Mouse (Mus musculus) G1E (cell line): ENCODE measurements around the gene Ubr1. TPM values are rescaled to one million over a fixed set of nuclear protein-coding genes. Genes with fewer than 3 reads are reported as not detected.
"Not testable (repeated sequence)": the region's sequence is repeated elsewhere in the genome, so short reads cannot be mapped to it uniquely, and the experiment has no call there.

ENCODE experiments used
- ATAC-seq: 2 replicates; pipeline ENCODE4 v1.8.0; 2016; ENCODE audit warnings: mild to moderate bottlenecking; ENCODE audit not compliant: insufficient number of reproducible peaks, poor library complexity, low FRiP score, severe bottlenecking; ENCODE audit errors: extremely low read depth
- DNase-seq: peaks from one replicate; pipeline ENCODE4 v3.0.0; 2012; ENCODE audit warnings: low spot score
- H3K27me3 ChIP-seq: 2 replicates; pipeline ENCODE4 v1.6.1; 2012; ENCODE audit warnings: mild to moderate bottlenecking, low read length, inconsistent platforms; ENCODE audit not compliant: insufficient read depth
- H3K36me3 ChIP-seq: replicated peaks from 2 replicates; pipeline ENCODE3; 2012; ENCODE audit warnings: mild to moderate bottlenecking, inconsistent platforms
- H3K4me1 ChIP-seq: 2 replicates; pipeline ENCODE4 v1.6.1; 2012; ENCODE audit warnings: low read depth, low read length, inconsistent platforms, mixed read lengths; ENCODE audit not compliant: insufficient read depth
- H3K4me3 ChIP-seq: 2 replicates; pipeline ENCODE4 v1.5.1; 2012; ENCODE audit warnings: low read depth, mild to moderate bottlenecking, inconsistent platforms, low read length, moderate library complexity, mixed read lengths
- H3K9me3 ChIP-seq: replicated peaks from 2 replicates; pipeline ENCODE4 v1.6.1; 2012; ENCODE audit warnings: inconsistent platforms
- CTCF ChIP-seq: IDR thresholded peaks from 2 replicates; pipeline ENCODE4 v1.5.1; 2012; ENCODE audit warnings: low read depth, low read length, inconsistent platforms, mixed read lengths
- GATA1 ChIP-seq: IDR thresholded peaks from 2 replicates; pipeline ENCODE4 v1.6.1; 2012; ENCODE audit warnings: borderline replicate concordance, low read length, inconsistent platforms, mixed read lengths
- GATA2 ChIP-seq: IDR thresholded peaks from 2 replicates; pipeline ENCODE4 v1.6.1; 2012; ENCODE audit warnings: low read depth, low read length, inconsistent platforms, borderline replicate concordance
- POLR2AphosphoS5 ChIP-seq: IDR thresholded peaks from 2 replicates; pipeline ENCODE4 v1.6.1; 2012; ENCODE audit warnings: low read depth, low read length, inconsistent platforms; ENCODE audit not compliant: insufficient replicate concordance
- TAL1 ChIP-seq: conservative IDR thresholded peaks from 2 replicates; pipeline ENCODE4 v1.6.1; 2012; ENCODE audit warnings: low read depth, low read length, inconsistent platforms, mixed read lengths
- polyA plus RNA-seq: library from polyadenylated mRNA; stranded (reverse); fragments of >175 nt; gene quantifications from 2 replicates; pipeline ENCODE4 v1.2.3, GENCODE M21; 2012
- total RNA-seq, 2 experiments: library from RNA; stranded (forward) in 1 of 2; stranded (reverse) in 1 of 2; fragments of 200-1000 nt in 1 of 2; fragments of >200 nt in 1 of 2; fragmentation: Nextera tagmentation in 1 of 2; gene quantifications; 2 replicates each; pipeline ENCODE4 v1.2.3; 2014 to 2017

The Ubr1 gene
- total and polyA plus RNA-seq, 3 experiments = 26.5 to 49.4 (median 33.2) TPM

- peaks cover 15% of the 10 kb centered on the region for H3K4me1 ChIP-seq
- no peaks in the 10 kb centered on the region for H3K27me3 ChIP-seq
- TF ChIP-seq GATA1 (no peak), CTCF (no peak), POLR2AphosphoS5 (no peak), TAL1 (no peak), GATA2 (no peak)
- peak; percentile 11 for DNase-seq
- no peaks in the 10 kb centered on the region for H3K9me3 ChIP-seq
- peak overlapping the region; percentile 87 for H3K4me3 ChIP-seq
- no peak for ATAC-seq
- peaks cover 49% of the 10 kb centered on the region for H3K36me3 ChIP-seq
Observed at GRCm38 (mm10) chr2:121008664-121009007, 38.1 kb upstream of the Ubr1 start.

DNA sequence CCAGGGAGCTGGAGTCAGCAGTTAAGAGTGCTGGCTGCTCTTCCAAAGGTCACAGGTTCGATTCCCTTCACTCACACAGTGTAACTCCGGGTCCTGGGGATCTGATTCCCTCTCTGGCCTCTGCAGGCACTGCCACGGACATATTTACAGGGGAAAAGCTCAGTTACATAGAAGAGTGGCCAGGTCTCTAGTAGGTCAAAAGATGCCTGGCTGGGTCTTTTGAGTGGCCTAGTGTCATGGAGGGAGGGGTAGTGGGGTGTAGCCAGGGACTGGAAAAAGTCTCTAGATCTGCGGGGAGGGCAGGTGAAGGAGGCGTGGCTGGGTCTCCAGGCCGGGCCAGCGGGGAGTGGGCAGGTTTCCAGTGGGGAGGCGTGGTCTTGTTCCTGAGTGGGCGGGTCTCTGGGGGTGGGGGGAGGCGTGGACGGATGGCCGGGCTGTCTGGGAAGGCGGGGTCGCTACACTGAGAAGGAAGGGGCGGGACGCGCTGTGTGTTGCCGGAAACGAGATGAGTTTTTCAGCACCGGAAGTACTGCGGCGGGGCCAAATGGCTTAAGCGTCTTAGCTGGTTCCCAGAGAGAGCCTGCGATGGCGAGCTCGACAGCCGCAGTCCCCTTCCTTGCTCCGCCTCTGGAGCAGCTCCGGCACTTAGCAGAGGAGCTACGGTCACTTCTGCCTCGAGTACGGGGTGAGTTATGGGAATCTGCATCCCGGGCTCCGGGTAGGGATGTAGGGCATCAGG, 37.6 kb upstream of the Ubr1 start, which contains the start of gene Ccndbp1:
Ccndbp1 (plus strand) TSS at position 479 of the 739 bp plus-strand sequence.
- DNase-seq = peak; percentile 79
- Histone ChIP-seq H3K4me3 (peak within 1 kb of the TSS; percentile 87), H3K9me3 (no peaks in the 10 kb centered on the region), H3K4me1 (peaks cover 15% of the 10 kb centered on the region), H3K27me3 (no peaks in the 10 kb centered on the region), H3K36me3 (peaks cover 52% of the 10 kb centered on the region)
- ATAC-seq = peak; percentile 93
- TF ChIP-seq GATA1 (no peak), POLR2AphosphoS5 (no peak), TAL1 (no peak), CTCF (no peak), GATA2 (no peak)

DNA sequence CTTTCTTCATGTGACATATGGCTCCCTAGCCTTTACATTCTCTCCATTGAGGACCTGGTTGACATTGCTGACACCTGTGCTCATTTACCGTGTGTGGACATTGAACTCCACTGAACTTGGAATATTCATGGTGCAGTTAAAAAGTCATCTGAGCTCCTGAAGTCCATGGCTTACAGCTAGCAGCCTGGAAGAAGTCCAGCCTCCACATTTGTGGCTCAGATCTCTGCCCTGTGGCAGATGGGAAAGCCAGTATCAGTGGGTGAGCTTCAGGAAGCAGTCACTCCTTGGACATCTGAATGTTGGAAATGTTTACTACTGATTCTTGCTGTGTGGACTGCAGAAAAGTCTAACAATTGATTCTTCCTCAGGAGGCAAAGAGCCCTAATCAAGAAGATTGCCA, 36.5 kb upstream of the Ubr1 start:
- Histone ChIP-seq H3K9me3 (no peaks in the 10 kb centered on the region), H3K27me3 (no peaks in the 10 kb centered on the region), H3K36me3 (peaks cover 44% of the 10 kb centered on the region), H3K4me1 (peaks cover 15% of the 10 kb centered on the region), H3K4me3 (no peak overlapping the region)
- DNase-seq = no peak
- TF ChIP-seq GATA2 = no peak
- no peak for TF ChIP-seq TAL1
- no peak for TF ChIP-seq CTCF
- TF ChIP-seq POLR2AphosphoS5 = no peak
- TF ChIP-seq GATA1 = no peak
- ATAC-seq = no peak

DNA sequence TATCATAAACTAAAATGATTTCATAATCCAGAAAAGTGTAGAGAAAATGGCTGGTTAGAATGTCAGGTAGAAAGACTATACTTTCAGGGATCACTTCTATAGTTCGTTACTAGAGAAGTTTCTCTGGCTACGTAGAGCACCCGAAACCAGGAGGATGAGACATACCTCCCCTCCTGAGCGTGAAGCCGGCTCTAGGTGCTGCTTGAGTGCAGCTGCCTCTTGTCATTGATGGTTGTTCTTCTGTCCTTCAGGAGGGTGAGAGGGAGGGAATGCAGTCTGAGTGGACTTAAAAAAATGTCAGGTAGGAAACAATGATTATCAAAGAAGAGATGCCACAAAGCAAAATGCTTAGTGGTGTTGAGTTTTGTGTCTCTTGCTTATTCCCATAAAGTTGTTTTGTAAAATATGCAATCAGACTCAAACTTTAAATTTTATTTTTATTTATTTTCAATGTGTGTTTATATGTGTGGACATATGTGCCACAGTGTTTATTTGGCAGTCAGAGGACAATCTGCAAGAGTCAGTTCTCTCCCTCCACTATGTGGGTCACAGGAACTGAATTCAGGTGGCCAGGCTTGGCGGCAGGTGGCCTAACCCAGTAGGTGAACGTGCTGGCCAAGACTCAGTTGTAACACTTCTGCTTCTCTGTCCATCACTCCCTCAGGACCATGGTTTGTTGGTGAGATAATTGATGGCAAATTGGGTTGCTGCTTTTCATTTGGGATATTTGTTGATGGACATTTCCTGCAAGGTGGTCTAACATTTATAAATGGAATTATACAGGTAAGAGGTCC, 33.7 kb upstream of the Ubr1 start:
- H3K36me3 ChIP-seq = peaks cover 39% of the 10 kb centered on the region
- TF ChIP-seq CTCF = no peak
- no peak for TF ChIP-seq POLR2AphosphoS5
- TF ChIP-seq TAL1 = no peak
- no peak for TF ChIP-seq GATA2
- no peak for TF ChIP-seq GATA1
- no peaks in the 10 kb centered on the region for H3K27me3 ChIP-seq
- no peaks in the 10 kb centered on the region for H3K9me3 ChIP-seq
- ATAC-seq = no peak
- no peak for DNase-seq
- peaks cover 9% of the 10 kb centered on the region for H3K4me1 ChIP-seq
- H3K4me3 ChIP-seq = no peak overlapping the region

GRCm38 (mm10) chr2:121003586-121003985, 33.1 kb upstream of the Ubr1 start:
- TF ChIP-seq POLR2AphosphoS5 (no peak), TAL1 (no peak), GATA1 (no peak), CTCF (no peak), GATA2 (no peak)
- ATAC-seq (no peak), DNase-seq (no peak)
- Histone ChIP-seq H3K36me3 (peaks cover 42% of the 10 kb centered on the region), H3K4me3 (no peak overlapping the region), H3K27me3 (no peaks in the 10 kb centered on the region), H3K9me3 (no peaks in the 10 kb centered on the region), H3K4me1 (peaks cover 4% of the 10 kb centered on the region)

GRCm38 (mm10) chr2:120998863-120999262, 28.3 kb upstream of the Ubr1 start:
- no peak for TF ChIP-seq GATA2
- no peak for TF ChIP-seq GATA1
- TF ChIP-seq TAL1 = no peak
- no peak for TF ChIP-seq CTCF
- no peak for TF ChIP-seq POLR2AphosphoS5
- Histone ChIP-seq H3K27me3 (no peaks in the 10 kb centered on the region), H3K36me3 (peaks cover 42% of the 10 kb centered on the region), H3K4me1 (no peaks in the 10 kb centered on the region), H3K9me3 (no peaks in the 10 kb centered on the region), H3K4me3 (no peak overlapping the region)
- ATAC-seq = no peak
- no peak for DNase-seq

GRCm38 (mm10) chr2:120996607-120997006, 26.1 kb upstream of the Ubr1 start:
- not testable (repeated sequence) for H3K27me3 ChIP-seq, DNase-seq, ATAC-seq, H3K9me3 ChIP-seq, H3K4me1 ChIP-seq, H3K4me3 ChIP-seq
- H3K36me3 ChIP-seq = peaks cover 42% of the 10 kb centered on the region
